Mouse (Mus musculus) liver, embryonic 14.5 days (tissue): ENCODE data around the gene Slx4ip. TPM values are rescaled to one million over a fixed set of nuclear protein-coding genes. Genes with fewer than 3 reads are reported as not detected.

Source experiments
- ATAC-seq: fragments of 200-750 bp; cut with Nextera tagmentation; 2 replicates; pipeline ENCODE4 v1.8.0; 2017; ENCODE audit warnings: moderate number of reproducible peaks, mild to moderate bottlenecking, moderate library complexity; ENCODE audit not compliant: insufficient read depth
- DNase-seq, 3 experiments: peaks; one replicate each; pipeline ENCODE4 v3.0.0-alpha.2; 2012 to 2013; ENCODE audit warnings: low read depth in 3 of 3, low spot score in 3 of 3
- H3K27ac ChIP-seq: fragments of 300-500 bp; sonication (generic); 2 replicates; pipeline ENCODE4 v1.5.1; 2014; ENCODE audit warnings: moderate library complexity, mild to moderate bottlenecking, control low read depth, inconsistent platforms
- H3K27me3 ChIP-seq: fragments of 300-500 bp; sonication (generic); 2 replicates; pipeline ENCODE4 v1.6.1; 2014; ENCODE audit warnings: mild to moderate bottlenecking, low read length, moderate library complexity; ENCODE audit not compliant: control insufficient read depth, insufficient read depth
- H3K36me3 ChIP-seq: fragments of 300-500 bp; sonication (generic); replicated peaks from 2 replicates; pipeline ENCODE4 v1.6.1; 2014; ENCODE audit warnings: low read depth; ENCODE audit not compliant: control insufficient read depth, insufficient read depth
- H3K4me1 ChIP-seq, 2 experiments: fragments of 200-500 bp in 1 of 2; fragments of 300-500 bp in 1 of 2; sonication (generic) in 1 of 2; replicated peaks; 2 replicates each; pipeline ENCODE4 v1.6.1; 2012 to 2014; ENCODE audit warnings: antibody characterized with exemption in 1 of 2, inconsistent platforms in 1 of 2, low read length in 1 of 2; ENCODE audit not compliant: control insufficient read depth in 2 of 2, insufficient read depth in 2 of 2
- H3K4me2 ChIP-seq: fragments of 300-500 bp; sonication (generic); 2 replicates; pipeline ENCODE4 v1.6.1; 2014; ENCODE audit warnings: low read depth, mild to moderate bottlenecking, control low read depth, moderate library complexity
- H3K4me3 ChIP-seq, 2 experiments: fragments of 200-500 bp in 1 of 2; fragments of 300-500 bp in 1 of 2; sonication (generic) in 1 of 2; 2 replicates each; pipeline ENCODE4 v1.5.1; 2012 to 2014; ENCODE audit warnings: low read depth in 2 of 2, low read length in 2 of 2, mild to moderate bottlenecking in 2 of 2, control low read depth in 1 of 2, inconsistent platforms in 1 of 2, moderate library complexity in 1 of 2; ENCODE audit not compliant: insufficient read depth in 1 of 2
- H3K9ac ChIP-seq: fragments of 300-500 bp; sonication (generic); replicated peaks from 2 replicates; pipeline ENCODE4 v1.6.1; 2014; ENCODE audit warnings: mild to moderate bottlenecking, control low read depth, moderate library complexity
- H3K9me3 ChIP-seq: fragments of 300-500 bp; sonication (generic); 2 replicates; pipeline ENCODE4 v1.6.1; 2016; ENCODE audit warnings: low read length, mixed read lengths; ENCODE audit not compliant: control insufficient read depth
- CTCF ChIP-seq: IDR thresholded peaks from 2 replicates; pipeline ENCODE4 v1.5.1; 2016; ENCODE audit warnings: antibody characterized with exemption, low read depth, control low read depth
- EP300 ChIP-seq: IDR thresholded peaks from 2 replicates; pipeline ENCODE4 v1.6.1; 2016; ENCODE audit warnings: antibody characterized with exemption, low read depth
- WGBS: fragments of 180-500 bp; shearing (Covaris S2); extraction: QIAGEN DNeasy Blood & Tissue Kit; methylation state at CpG from one replicate; pipeline ENCODE4 v1.1.7; 2014; ENCODE audit not compliant: insufficient replicate concordance; 5-methylcytosine and 5-hydroxymethylcytosine counted together
- polyA plus RNA-seq, 2 experiments: library from polyadenylated mRNA; depleted of rRNA in 1 of 2; stranded (reverse) in 1 of 2; unstranded in 1 of 2; fragments of >200 nt; fragmentation: Nextera tagmentation in 1 of 2; extraction: Ambion mirVana in 1 of 2; gene quantifications; 2 replicates each; pipeline versions ENCODE4 v1.2.1 to v1.2.3; 2012 to 2014

The Slx4ip gene
- polyA plus RNA-seq, 2 experiments: 1.2 to 1.8 TPM

GRCm38 (mm10) chr2:137098269-137099035 lies 207.4 kb downstream of the Slx4ip start:
- no peaks in the 10 kb centered on the region for H3K27me3 ChIP-seq
- H3K9me3 ChIP-seq: no peaks in the 10 kb centered on the region
- no peak overlapping the region for H3K9ac ChIP-seq
- TF ChIP-seq EP300: no peak
- TF ChIP-seq CTCF: no peak
- H3K27ac ChIP-seq: no peak overlapping the region
- H3K36me3 ChIP-seq: no peaks in the 10 kb centered on the region
- no peak overlapping the region for H3K4me2 ChIP-seq
- no peak for ATAC-seq
- DNase-seq: no peak
- no peak overlapping the region for H3K4me3 ChIP-seq
- WGBS: 50% methylated on average over 11 of the region's 11 CpGs
- peaks cover 0 to 2% of the 10 kb centered on the region in 2 experiments; a peak in 1 of 4 replicates for H3K4me1 ChIP-seq

GRCm38 (mm10) chr2:137099211-137099734 lies 208.3 kb downstream of the Slx4ip start:
- no peak for TF ChIP-seq CTCF
- no peak for TF ChIP-seq EP300
- no peak overlapping the region for H3K4me3 ChIP-seq
- H3K27me3 ChIP-seq: no peaks in the 10 kb centered on the region
- peaks cover 0 to 2% of the 10 kb centered on the region in 2 experiments; a peak in 1 of 4 replicates for H3K4me1 ChIP-seq
- H3K27ac ChIP-seq: no peak overlapping the region
- ATAC-seq: no peak
- no peaks in the 10 kb centered on the region for H3K9me3 ChIP-seq
- DNase-seq: no peak
- H3K36me3 ChIP-seq: no peaks in the 10 kb centered on the region
- no peak overlapping the region for H3K4me2 ChIP-seq
- 35% methylated on average over 6 of the region's 6 CpGs for WGBS
- no peak overlapping the region for H3K9ac ChIP-seq

DNA sequence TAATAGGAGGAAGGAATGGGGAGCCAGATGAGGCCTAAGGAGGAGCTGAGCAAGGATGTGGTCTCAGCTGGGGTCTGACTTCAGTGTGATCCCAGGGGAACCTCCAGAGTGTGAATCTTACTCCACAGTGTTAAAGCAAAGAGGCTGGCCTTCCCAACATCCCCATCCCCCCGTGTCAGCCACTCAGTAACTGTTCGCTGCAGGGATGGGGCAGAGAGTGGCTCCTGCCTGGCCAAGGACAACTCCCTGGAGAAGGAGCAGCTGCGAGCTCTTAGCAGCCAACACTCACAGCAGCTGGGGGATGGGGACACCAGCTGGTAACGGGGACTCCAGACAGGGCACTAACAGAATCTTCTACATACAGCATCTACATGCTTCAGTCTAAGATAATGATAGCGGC lies 210.1 kb downstream of the Slx4ip start:
- TF ChIP-seq CTCF (no peak), EP300 (no peak)
- Histone ChIP-seq H3K4me3 (no peak overlapping the region), H3K27me3 (no peaks in the 10 kb centered on the region), H3K4me1 (peaks cover 0 to 2% of the 10 kb centered on the region in 2 experiments; a peak in 1 of 4 replicates), H3K9me3 (no peaks in the 10 kb centered on the region), H3K27ac (no peak overlapping the region), H3K9ac (no peak overlapping the region), H3K4me2 (no peak overlapping the region), H3K36me3 (no peaks in the 10 kb centered on the region)
- DNase-seq: no peak
- 55% methylated on average over 5 of the region's 5 CpGs for WGBS
- no peak for ATAC-seq

- Histone ChIP-seq H3K9me3 (no peaks in the 10 kb centered on the region), H3K36me3 (no peaks in the 10 kb centered on the region), H3K27ac (no peak overlapping the region), H3K9ac (no peak overlapping the region), H3K4me1 (no peaks in the 10 kb centered on the region), H3K4me2 (no peak overlapping the region), H3K4me3 (no peak overlapping the region), H3K27me3 (no peaks in the 10 kb centered on the region)
- TF ChIP-seq CTCF (no peak), EP300 (no peak)
- no peak for DNase-seq
- 64% methylated on average over 4 of the region's 4 CpGs for WGBS
- ATAC-seq: no peak
Observed at GRCm38 (mm10) chr2:137107203-137107602, 216.2 kb downstream of the Slx4ip start.

- Histone ChIP-seq H3K4me3 (no peak overlapping the region), H3K9me3 (no peaks in the 10 kb centered on the region), H3K4me1 (no peaks in the 10 kb centered on the region), H3K4me2 (no peak overlapping the region), H3K27me3 (no peaks in the 10 kb centered on the region), H3K36me3 (no peaks in the 10 kb centered on the region), H3K9ac (no peak overlapping the region), H3K27ac (no peak overlapping the region)
- TF ChIP-seq EP300 (no peak), CTCF (no peak)
- WGBS: 54% methylated on average over 8 of the region's 8 CpGs
- DNase-seq (no peak), ATAC-seq (no peak)
Observed at GRCm38 (mm10) chr2:137107946-137108345, 216.9 kb downstream of the Slx4ip start.
